Mouse (Mus musculus): ENCODE data around the gene Wdtc1. TPM values are rescaled to one million over a fixed set of nuclear protein-coding genes. Genes with fewer than 3 reads are reported as not detected.

Gene Wdtc1
- total and polyA plus RNA-seq, 3 experiments, result 61.8 to 96.1 (median 73.6) TPM

- no peaks in the 10 kb centered on the region for H3K36me3 ChIP-seq (ENCODE audit: control insufficient read depth, insufficient read depth, low read length)
- H3K4me3 ChIP-seq, result no peak overlapping the region
- H3K4me1 ChIP-seq (ENCODE audit: control insufficient read depth, insufficient read depth, low read length), result no peaks in the 10 kb centered on the region
- H3K27me3 ChIP-seq (ENCODE audit: control insufficient read depth, insufficient read depth, low read length), result no peaks in the 10 kb centered on the region
- no peak overlapping the region for H3K9ac ChIP-seq (ENCODE audit: low read depth, low read length)
- TF ChIP-seq POLR2A (IDR thresholded peaks at IDR 0.05; ENCODE audit: insufficient read depth, low read depth, low read length) (no peak), CTCF (IDR thresholded peaks at IDR 0.05) (peak; percentile 99)
- intact Hi-C loops (cut with DNase I), result loop anchor here (1.0 to 2.0 kb wide), 2 partner anchors 69 to 353 kb away; no protein-coding TSS in a partner anchor
- DNase-seq, result peak; percentile 64 to 83
- WGBS, result 29% methylated on average over 4 of the region's 4 CpGs
- no peaks in the 10 kb centered on the region for H3K79me2 ChIP-seq (replicated peaks; ENCODE audit: control insufficient read depth, insufficient read depth, low read length)
- H3K27ac ChIP-seq, result no peak overlapping the region
Observed at GRCm38 (mm10) chr4:133301802-133302201, 51.5 kb downstream of the Wdtc1 start.

DNA sequence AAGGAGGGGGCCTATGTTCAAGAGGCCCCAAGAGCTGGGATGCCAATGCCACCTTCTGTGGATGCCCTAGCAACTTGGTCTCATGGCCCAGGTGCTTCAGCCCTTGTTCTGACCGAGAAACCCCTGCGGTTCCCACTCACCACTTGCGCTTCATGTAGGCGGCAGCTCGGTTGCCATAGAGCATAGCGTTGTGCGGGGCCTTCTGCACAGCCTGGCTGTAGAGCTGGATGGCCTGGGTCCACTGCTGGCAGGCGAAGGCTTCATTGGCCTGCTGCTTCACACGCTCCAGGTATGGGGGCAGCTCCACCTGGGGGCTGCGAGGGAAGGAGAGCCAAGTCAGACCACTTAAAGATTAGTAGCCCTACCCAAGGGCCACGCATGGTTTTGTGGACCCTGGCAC is 52.9 kb downstream of the Wdtc1 start:
- DNase-seq, result no peak
- Histone ChIP-seq H3K79me2 (replicated peaks; ENCODE audit: control insufficient read depth, insufficient read depth, low read length) (no peaks in the 10 kb centered on the region), H3K4me3 (no peak overlapping the region), H3K4me1 (ENCODE audit: control insufficient read depth, insufficient read depth, low read length) (no peaks in the 10 kb centered on the region), H3K27ac (no peak overlapping the region), H3K27me3 (ENCODE audit: control insufficient read depth, insufficient read depth, low read length) (no peaks in the 10 kb centered on the region), H3K36me3 (ENCODE audit: control insufficient read depth, insufficient read depth, low read length) (no peaks in the 10 kb centered on the region), H3K9ac (ENCODE audit: low read depth, low read length) (no peak overlapping the region)
- intact Hi-C loops (cut with DNase I), result no loop called here
- TF ChIP-seq CTCF (IDR thresholded peaks at IDR 0.05), result no peak
- no peak for TF ChIP-seq POLR2A (IDR thresholded peaks at IDR 0.05; ENCODE audit: insufficient read depth, low read depth, low read length)
- TF ChIP-seq EP300 (IDR thresholded peaks at IDR 0.05; ENCODE audit: insufficient read depth, low read depth, low read length), result no peak
- 95% methylated on average over 11 of the region's 11 CpGs for WGBS

DNA sequence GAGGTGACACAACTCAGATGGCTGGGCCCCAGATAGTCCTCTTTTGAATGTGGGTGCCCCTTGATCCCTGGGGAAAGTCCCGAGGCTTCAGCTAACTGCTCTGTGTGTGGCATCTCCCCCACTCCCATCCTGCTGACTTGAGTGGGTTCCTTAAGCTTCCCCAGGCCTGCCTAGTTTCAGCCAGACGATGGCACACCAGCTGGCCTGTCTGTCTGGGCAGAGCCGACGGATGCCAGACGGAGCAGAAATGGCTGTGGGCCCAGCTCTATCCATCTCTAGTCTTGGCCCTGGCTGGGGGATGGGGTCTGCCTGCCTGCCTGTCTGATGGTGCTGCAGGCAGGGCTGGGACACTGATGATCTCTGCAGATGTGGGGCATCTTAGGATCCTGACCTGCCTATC is 53.6 kb downstream of the Wdtc1 start:
- no peaks in the 10 kb centered on the region for H3K27me3 ChIP-seq (ENCODE audit: control insufficient read depth, insufficient read depth, low read length)
- H3K36me3 ChIP-seq (ENCODE audit: control insufficient read depth, insufficient read depth, low read length), result no peaks in the 10 kb centered on the region
- intact Hi-C loops (cut with DNase I), result no loop called here
- TF ChIP-seq CTCF (IDR thresholded peaks at IDR 0.05), result no peak
- no peak for TF ChIP-seq POLR2A (IDR thresholded peaks at IDR 0.05; ENCODE audit: insufficient read depth, low read depth, low read length)
- no peak for TF ChIP-seq EP300 (IDR thresholded peaks at IDR 0.05; ENCODE audit: insufficient read depth, low read depth, low read length)
- H3K4me1 ChIP-seq (ENCODE audit: control insufficient read depth, insufficient read depth, low read length), result no peaks in the 10 kb centered on the region
- no peaks in the 10 kb centered on the region for H3K79me2 ChIP-seq (replicated peaks; ENCODE audit: control insufficient read depth, insufficient read depth, low read length)
- H3K27ac ChIP-seq, result no peak overlapping the region
- no peak overlapping the region for H3K4me3 ChIP-seq
- no peak overlapping the region for H3K9ac ChIP-seq (ENCODE audit: low read depth, low read length)
- DNase-seq, result no peak
- WGBS, result 65% methylated on average over 5 of the region's 5 CpGs

DNA sequence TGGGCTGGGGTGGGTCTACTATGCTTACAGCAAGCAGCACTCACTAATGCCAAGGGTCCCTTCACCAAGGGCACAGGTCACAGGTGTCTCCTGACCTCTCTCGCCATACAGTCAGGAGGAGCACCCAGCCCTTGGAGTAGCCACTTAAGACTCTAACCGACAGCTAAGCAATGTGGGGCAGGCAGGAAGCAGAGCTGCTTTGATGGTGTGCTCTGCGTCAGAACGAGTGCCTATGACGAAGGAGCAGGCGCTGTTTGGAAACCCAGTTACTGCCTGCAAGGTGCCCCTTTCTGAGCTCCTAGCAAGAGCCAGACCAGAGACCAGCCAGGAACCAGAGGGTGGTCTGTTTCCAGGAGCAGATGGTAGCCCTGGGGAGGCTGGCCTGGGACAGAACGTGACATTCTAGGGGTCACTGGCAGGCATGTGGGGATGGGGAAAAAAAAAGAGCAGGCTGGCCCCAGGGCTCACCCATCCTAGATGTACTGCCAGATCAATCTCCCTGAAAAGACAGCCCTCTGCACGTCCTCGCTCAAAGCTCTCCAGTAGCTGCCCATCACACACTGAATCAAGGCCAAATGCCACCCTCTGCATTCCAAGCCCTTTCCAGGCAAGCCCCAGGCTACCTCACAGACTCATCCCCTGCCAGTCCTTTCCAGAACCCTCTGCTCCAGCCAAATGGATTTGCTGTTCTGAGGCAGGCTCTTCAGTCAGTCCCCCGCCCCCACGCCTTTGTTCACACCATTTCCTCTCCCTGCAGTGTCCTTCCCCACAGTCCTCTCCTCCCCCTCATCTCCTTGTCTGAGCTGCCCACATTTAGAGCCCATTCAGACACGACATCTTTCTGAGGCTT is 54.5 kb downstream of the Wdtc1 start:
- WGBS, result 59% methylated on average over 12 of the region's 12 CpGs
- Histone ChIP-seq H3K79me2 (replicated peaks; ENCODE audit: control insufficient read depth, insufficient read depth, low read length) (no peaks in the 10 kb centered on the region), H3K4me3 (no peak overlapping the region), H3K4me1 (ENCODE audit: control insufficient read depth, insufficient read depth, low read length) (no peaks in the 10 kb centered on the region), H3K27ac (0 out of 2 replicates have a peak overlapping the region, but pooled peaks have one; percentile 16), H3K27me3 (ENCODE audit: control insufficient read depth, insufficient read depth, low read length) (no peaks in the 10 kb centered on the region), H3K36me3 (ENCODE audit: control insufficient read depth, insufficient read depth, low read length) (no peaks in the 10 kb centered on the region), H3K9ac (ENCODE audit: low read depth, low read length) (no peak overlapping the region)
- DNase-seq, result no peak
- intact Hi-C loops (cut with DNase I), result no loop called here
- TF ChIP-seq POLR2A (IDR thresholded peaks at IDR 0.05; ENCODE audit: insufficient read depth, low read depth, low read length) (no peak), EP300 (IDR thresholded peaks at IDR 0.05; ENCODE audit: insufficient read depth, low read depth, low read length) (0 out of 2 replicates have a peak, but pooled peaks have one; percentile 13)

DNA sequence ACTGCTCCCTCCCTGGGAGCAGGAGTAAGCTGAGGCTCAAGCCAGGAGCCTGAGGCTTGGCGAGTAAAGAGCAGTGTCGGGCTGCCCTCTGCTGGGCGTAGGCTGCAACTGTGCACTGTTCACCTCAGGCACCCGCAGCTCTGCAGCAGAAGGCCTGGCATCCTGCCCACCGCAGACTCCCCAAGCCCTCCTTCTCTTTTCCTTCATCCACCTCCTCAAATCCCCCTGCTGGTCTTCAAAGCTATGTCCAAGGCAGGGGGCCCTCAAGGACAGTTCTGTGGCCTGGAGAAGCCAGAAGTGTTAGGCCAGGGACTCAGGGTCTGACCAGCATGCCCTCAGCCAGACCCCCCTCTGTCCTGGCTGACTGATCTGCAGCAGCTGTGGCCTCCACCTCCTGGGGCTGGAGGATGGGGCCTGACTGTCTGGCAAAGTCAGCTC is 55.5 kb downstream of the Wdtc1 start:
- TF ChIP-seq EP300 (IDR thresholded peaks at IDR 0.05; ENCODE audit: insufficient read depth, low read depth, low read length), result peak; percentile 87
- TF ChIP-seq CTCF (IDR thresholded peaks at IDR 0.05), result peak; percentile 100; the same call in 1 of the 2 replicates
- no peak for TF ChIP-seq POLR2A (IDR thresholded peaks at IDR 0.05; ENCODE audit: insufficient read depth, low read depth, low read length)
- no peaks in the 10 kb centered on the region for H3K36me3 ChIP-seq (ENCODE audit: control insufficient read depth, insufficient read depth, low read length)
- peak; percentile 80 to 86 for DNase-seq
- H3K79me2 ChIP-seq (replicated peaks; ENCODE audit: control insufficient read depth, insufficient read depth, low read length), result no peaks in the 10 kb centered on the region
- H3K4me1 ChIP-seq (ENCODE audit: control insufficient read depth, insufficient read depth, low read length), result no peaks in the 10 kb centered on the region
- no peak overlapping the region for H3K4me3 ChIP-seq
- no peaks in the 10 kb centered on the region for H3K27me3 ChIP-seq (ENCODE audit: control insufficient read depth, insufficient read depth, low read length)
- no peak overlapping the region for H3K9ac ChIP-seq (ENCODE audit: low read depth, low read length)
- WGBS, result 3% methylated on average over 5 of the region's 5 CpGs
- H3K27ac ChIP-seq, result no peak overlapping the region
- intact Hi-C loops (cut with DNase I), result loop anchor here (1.0 kb wide), 3 partner anchors 65 to 289 kb away; no protein-coding TSS in a partner anchor

GRCm38 (mm10) chr4:133297360-133297759 is 55.9 kb downstream of the Wdtc1 start:
- no peak overlapping the region for H3K4me3 ChIP-seq
- TF ChIP-seq EP300 (IDR thresholded peaks at IDR 0.05; ENCODE audit: insufficient read depth, low read depth, low read length), result no peak
- no peak for TF ChIP-seq POLR2A (IDR thresholded peaks at IDR 0.05; ENCODE audit: insufficient read depth, low read depth, low read length)
- TF ChIP-seq CTCF (IDR thresholded peaks at IDR 0.05), result no peak
- intact Hi-C loops (cut with DNase I), result loop anchor here (1.0 kb wide), 3 partner anchors 64 to 288 kb away; no protein-coding TSS in a partner anchor
- H3K79me2 ChIP-seq (replicated peaks; ENCODE audit: control insufficient read depth, insufficient read depth, low read length), result no peaks in the 10 kb centered on the region
- no peaks in the 10 kb centered on the region for H3K36me3 ChIP-seq (ENCODE audit: control insufficient read depth, insufficient read depth, low read length)
- no peaks in the 10 kb centered on the region for H3K27me3 ChIP-seq (ENCODE audit: control insufficient read depth, insufficient read depth, low read length)
- H3K4me1 ChIP-seq (ENCODE audit: control insufficient read depth, insufficient read depth, low read length), result no peaks in the 10 kb centered on the region
- no peak overlapping the region for H3K27ac ChIP-seq
- 64% methylated on average over 10 of the region's 10 CpGs for WGBS
- no peak overlapping the region for H3K9ac ChIP-seq (ENCODE audit: low read depth, low read length)
- no peak for DNase-seq

Data from heart, adult 2 months (tissue).